Mouse (Mus musculus) WW6 (cell line): ENCODE results near the gene Zfp92.
A peak's percentile ranks its signal among the peaks of the same experiment; 100 is the strongest.
"Not testable (repeated sequence)": the region's sequence is repeated elsewhere in the genome, so short reads cannot be mapped to it uniquely, and the experiment has no call there.

ENCODE experiments used
- DNase-seq: peaks from one replicate; pipeline ENCODE4 v3.0.0-alpha.2; 2013; ENCODE audit warnings: low read depth, low spot score

Zfp92 gene

DNA sequence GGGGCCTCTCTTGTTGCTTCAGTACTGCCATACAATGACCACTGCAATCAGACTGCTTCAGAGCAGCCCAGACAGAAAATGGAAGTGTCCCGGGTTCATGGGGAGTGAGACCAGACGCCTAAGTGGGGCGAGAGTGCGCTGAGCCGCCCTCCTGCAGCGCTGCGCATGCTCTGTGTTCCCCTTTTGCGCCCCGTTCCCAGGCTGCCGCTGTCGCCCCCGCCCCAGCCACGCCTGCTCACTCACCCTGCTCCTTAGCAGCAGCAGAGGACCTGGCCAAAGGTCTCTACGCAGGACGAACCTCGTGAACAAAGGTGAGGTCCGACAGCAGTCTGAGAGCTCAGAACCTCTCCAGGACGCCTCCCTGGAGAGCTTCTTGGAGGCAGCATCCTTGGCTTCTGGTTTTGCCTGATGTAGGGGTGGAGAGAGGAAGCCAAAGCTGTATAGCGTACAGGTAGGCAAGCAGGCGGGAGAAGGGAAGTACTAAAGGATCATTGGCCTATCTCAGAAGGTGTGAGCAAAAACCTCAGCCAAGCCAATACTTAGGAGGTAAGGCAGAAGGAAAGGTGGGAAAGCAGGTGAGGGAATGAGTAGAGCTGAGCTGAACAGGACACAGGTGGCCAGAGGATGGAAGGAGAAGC, at the start of gene Zfp92:
Zfp92 (plus strand) TSS at position 217 of the 638 bp plus-strand sequence.
- DNase-seq = no peak

DNA sequence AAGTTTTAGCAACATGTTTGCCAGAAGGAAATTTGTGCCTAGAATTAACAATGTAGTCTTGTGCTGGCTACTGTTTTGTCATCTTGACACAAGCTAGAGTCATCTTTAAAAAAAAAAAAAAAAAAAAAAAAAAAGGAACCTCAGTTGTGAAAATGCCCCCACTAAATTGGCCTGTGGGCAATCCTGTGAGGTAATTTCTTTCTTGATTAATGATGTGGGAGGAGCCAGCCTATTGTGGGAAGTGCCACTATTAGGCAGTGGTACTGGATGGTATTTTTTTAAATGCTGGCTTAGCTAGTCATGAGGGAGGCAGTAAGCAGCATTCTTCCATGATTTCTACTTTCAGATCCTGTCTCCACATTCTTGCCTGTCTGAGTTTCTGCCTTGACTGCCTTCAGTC, 47.6 kb upstream of the Zfp92 start:
- DNase-seq = no peak

DNA sequence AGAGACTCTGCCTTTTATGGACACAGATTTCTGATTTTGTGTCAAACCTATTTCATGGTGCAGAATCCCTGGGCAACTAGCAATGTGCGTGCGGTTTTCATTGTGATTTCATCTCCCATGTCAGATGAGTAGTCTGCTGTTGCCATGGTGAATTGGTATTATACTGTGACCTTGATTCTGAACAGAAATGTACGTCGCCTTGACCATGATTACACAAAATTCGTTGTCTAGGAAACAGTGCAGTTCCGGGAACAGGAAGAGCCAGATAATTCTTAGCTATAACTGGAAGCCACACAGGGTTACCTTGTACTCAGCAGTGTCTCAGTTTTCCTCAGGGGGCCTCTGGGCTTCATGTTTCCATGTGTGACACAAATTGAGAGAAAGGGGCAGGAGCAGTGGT, 26.5 kb upstream of the Zfp92 start:
- no peak for DNase-seq

GRCm38 (mm10) chrX:73384924-73385323, 26.0 kb upstream of the Zfp92 start:
- no peak for DNase-seq

GRCm38 (mm10) chrX:73391481-73391880, 19.4 kb upstream of the Zfp92 start:
- DNase-seq = no peak

DNA sequence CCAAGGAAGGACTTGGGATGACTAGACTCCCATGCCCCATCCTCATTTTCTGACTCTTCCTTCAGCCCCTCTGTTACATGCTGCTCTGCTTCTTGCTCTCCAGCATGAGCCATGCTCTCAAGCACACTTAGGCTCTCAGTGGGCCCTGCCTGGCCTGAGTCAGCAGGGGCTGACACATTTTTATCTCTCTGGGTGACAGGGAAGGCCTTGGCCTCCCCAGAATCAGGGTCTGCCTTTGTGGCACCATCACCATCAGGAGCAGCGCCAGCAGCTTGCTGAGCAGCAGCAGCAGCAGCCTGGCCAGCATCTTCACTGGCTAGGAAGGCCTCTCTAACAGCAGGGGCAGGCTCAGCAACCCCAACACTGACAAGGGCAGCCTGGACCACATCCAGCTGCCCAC, 14.4 kb upstream of the Zfp92 start:
- no peak for DNase-seq

DNA sequence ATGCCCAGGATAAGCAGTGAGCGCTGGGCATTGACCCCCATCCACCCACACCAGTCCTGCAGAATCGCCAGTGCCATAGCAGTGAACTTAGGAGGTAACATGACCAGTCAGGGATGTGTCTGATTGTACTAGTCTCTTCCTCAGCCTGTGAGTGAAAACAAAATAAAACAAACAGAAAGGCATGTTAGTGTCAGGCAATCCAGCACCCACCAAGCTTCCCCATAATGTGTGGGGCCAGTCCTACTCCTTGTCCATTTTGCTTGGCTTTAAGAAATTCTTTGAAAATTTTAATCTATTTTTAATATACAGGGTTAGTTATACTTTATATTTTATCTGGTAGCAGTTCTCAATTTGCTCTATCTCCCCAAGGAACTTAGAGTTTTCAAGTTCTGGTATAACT, 12.3 kb upstream of the Zfp92 start, which contains the start of gene Gm18336:
Gm18336 (minus strand) TSS at position 101 of the 400 bp plus-strand sequence.
- not testable (repeated sequence) for DNase-seq

GRCm38 (mm10) chrX:73400951-73401350, 9.9 kb upstream of the Zfp92 start:
- DNase-seq = no peak

GRCm38 (mm10) chrX:73401616-73402015, 9.3 kb upstream of the Zfp92 start:
- no peak for DNase-seq

DNA sequence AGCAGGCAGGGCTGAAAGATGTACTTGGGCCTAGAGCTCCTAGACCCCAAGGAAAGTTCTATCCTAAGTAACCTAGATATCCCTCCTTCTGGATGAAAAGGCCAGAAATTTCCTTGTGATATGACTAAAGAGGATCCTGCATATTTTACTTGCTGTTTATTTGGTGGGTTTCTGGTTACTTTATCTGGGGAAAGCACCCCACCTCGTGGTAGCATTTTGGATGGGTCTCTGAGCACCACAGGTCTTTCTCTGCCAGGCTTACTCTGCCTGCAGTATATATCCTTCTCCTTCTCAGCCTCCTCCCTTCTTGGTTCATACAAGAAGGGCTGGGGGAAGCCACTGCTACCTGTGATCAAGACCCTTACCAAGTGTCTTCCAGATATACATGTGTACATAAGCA, 1.9 kb downstream of the Zfp92 start:
- no peak for DNase-seq

DNA sequence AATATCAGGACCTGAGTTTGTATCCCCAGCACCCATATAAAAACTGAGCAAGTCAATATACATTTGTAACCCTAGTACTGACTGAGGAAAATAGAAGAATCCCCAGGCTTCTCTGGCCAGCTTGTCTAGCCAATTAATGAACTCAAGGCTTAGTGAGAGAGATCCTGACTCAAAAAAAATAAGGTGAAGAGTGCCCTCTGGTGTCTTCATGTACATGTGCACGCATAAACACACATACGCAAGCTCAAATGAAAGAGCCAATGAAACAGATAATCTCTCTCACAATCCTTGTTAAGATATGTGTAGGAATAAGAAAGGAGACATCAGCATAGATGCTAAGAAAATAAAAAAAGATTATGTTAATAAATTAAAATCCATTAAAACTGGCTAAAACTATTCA, 19.1 kb downstream of the Zfp92 start:
- DNase-seq = no peak

DNA sequence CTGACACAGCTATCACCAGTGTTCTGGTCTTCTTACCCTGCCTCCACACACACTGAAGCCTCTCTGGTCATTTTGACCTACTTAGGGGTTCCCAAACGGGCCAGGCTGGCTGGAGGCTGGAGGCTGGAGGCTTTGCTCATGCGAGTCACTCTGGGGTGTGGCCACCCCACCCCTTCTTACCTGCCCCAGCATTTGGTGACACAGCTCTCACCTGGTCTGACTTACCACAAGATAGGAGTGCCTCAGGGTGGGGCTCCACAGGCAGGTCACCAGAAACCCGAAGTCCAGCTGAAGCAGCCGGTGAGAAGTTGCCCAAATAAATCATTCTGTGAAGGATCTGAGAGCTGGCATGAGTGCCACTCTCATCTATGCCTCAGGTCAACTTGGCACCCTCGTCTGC, 22.0 kb downstream of the Zfp92 start:
- no peak for DNase-seq

DNA sequence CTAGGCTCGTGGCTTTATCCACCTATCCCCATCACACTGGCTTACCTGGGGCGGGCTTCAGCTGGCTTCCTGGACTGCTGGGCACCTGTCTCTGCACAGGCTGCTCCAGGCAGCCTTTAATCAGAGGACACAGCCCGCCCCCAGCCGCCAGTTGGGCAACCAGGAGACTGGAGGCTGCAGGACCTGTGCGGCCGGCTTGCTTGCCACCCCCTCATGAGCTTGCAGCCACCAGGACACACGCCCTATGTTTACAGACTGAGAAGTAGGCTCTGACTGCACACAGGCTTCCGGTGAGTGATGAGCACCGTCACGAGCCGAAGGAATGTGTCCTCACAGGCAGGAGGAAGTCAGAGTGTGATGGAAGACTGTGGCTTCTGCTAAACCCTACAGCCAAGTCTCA, 24.4 kb downstream of the Zfp92 start, which contains the start of gene Trex2:
Trex2 (minus strand) TSS at position 93 of the 400 bp plus-strand sequence.
- DNase-seq = no peak

- no peak for DNase-seq
Measured at GRCm38 (mm10) chrX:73441428-73441827, 30.5 kb downstream of the Zfp92 start.

DNA sequence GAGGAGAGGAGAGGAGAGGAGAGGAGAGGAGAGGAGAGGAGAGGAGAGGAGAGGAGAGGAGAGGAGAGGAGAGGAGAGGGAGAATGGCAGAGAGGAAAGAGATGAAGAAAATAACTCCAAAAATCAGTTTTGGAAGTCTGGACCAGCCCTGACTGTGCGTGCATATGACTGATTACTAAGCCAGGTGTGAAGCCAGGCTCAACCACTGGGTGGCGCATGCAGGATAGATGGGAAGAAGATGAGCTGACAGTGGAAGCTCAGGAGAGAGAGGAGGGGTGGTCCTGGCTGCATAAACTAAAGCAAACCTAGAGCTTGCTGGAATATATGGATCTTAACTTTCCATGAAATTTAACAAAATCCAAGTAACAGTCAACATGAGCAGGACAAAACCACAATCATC, 41.1 kb downstream of the Zfp92 start:
- no peak for DNase-seq

- peak; percentile 74 for DNase-seq
Measured at GRCm38 (mm10) chrX:73458877-73459392, 48.0 kb downstream of the Zfp92 start, which contains the start of gene Haus7. Haus7 (minus strand) TSS chrX:73459044.

DNA sequence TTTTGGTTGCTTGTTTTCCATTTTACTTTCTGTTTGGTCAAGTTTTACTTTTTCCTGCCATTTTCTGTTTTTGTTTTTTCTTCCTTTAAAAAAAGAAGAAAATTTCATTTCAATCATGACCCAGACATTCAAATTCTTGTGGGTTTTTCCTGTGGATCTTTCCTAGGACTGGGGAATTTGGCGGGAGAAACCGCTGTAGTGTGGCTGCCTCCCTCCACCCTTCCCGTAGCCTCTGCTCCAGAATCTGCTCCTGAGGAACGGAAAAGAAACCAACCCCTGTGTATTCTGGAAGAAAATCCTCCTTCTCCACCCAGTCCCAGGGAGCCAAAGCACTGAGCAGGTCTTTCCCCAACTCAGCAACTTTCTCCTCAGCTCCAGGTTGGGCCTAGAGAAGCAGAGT, 49.9 kb downstream of the Zfp92 start:
- no peak for DNase-seq

DNA sequence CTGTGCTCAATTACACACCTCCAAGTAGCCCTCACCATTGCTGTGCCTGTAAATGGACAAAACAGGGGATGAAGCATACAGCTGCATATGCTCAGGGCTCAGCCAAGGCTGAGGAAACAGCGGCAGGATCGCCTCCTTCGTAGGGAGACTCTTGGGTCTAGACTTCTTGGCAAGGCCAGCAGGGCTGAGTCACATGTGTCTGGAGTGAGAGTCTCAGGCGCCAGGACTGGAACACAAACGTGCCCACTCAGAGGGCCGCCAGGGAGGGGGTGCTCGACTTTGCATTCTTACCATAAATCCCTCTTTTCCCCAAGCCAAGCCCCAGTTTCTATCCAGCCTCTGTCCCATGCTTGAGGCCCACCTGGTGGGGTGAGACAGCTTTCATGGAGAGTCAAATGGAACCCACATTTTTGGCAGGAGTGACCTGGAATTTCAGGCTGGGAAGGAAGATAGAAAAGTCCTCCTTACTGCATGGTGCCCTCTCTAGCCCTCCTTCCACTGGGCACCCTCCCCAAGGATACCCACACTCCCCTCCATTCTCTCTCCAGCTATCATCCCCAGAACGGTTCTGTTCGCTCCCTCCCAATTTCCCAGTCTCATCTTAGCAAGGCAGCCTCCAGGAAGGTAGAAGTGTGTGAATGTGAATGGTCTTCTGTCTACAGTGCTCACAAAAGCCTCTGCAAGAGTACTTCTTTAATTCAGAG, 54.7 kb downstream of the Zfp92 start:
- no peak for DNase-seq

- no peak for DNase-seq
Measured at GRCm38 (mm10) chrX:73467446-73468241, 56.7 kb downstream of the Zfp92 start.

- DNase-seq = no peak
Measured at GRCm38 (mm10) chrX:73468330-73468729, 57.4 kb downstream of the Zfp92 start.

- no peak for DNase-seq
Measured at GRCm38 (mm10) chrX:73468752-73469151, 57.9 kb downstream of the Zfp92 start.

GRCm38 (mm10) chrX:73471764-73472163, 60.9 kb downstream of the Zfp92 start:
- no peak for DNase-seq
